ENCODE assay signal across 8 mouse cellular contexts in genomic region chr2:31950058-31950871, GRCm38 (mm10). TPM values are rescaled to one million over a fixed set of nuclear protein-coding genes. Genes with fewer than 3 reads are reported as not detected.
DNase-seq lines count a peak whose midpoint lies in the region; ATAC-seq lines count a peak whose summit lies in the region.

Aif1l (plus strand) TSS chr2:31950139.

- H3K4me1 ChIP-seq in embryonic facial prominence, embryonic 12.5 days: peaks cover 17% of the 10 kb centered on the region
- H3K4me1 ChIP-seq in heart, embryonic 15.5 days (replicated peaks): peaks cover 45% of the 10 kb centered on the region

- peak within 1 kb of the TSS; percentile 79 for H3K9ac ChIP-seq in embryonic facial prominence, embryonic 12.5 days
- H3K9ac ChIP-seq in heart, embryonic 15.5 days: peak within 1 kb of the TSS; percentile 63

- peak within 1 kb of the TSS; percentile 84 for H3K4me2 ChIP-seq in embryonic facial prominence, embryonic 12.5 days (replicated peaks)
- H3K4me2 ChIP-seq in heart, embryonic 15.5 days: peak within 1 kb of the TSS; percentile 93

- peak within 1 kb of the TSS; percentile 79 for H3K4me3 ChIP-seq in embryonic facial prominence, embryonic 12.5 days
- peak within 1 kb of the TSS; percentile 68 for H3K4me3 ChIP-seq in heart, embryonic 15.5 days

- peaks cover 7% of the 10 kb centered on the region; the same call in 1 of the 2 replicates for H3K36me3 ChIP-seq in embryonic facial prominence, embryonic 12.5 days
- no peaks in the 10 kb centered on the region for H3K36me3 ChIP-seq in heart, embryonic 15.5 days

- peak; percentile 47 for ATAC-seq in embryonic facial prominence, embryonic 12.5 days (ENCODE audit: insufficient number of reproducible peaks, insufficient read depth, low FRiP score, low TSS enrichment)
- ATAC-seq in heart, embryonic 15.5 days (replicated peaks; ENCODE audit: insufficient number of reproducible peaks, insufficient read depth, low FRiP score, low read depth): no peak; the same call in 1 of the 2 replicates
- ATAC-seq in frontal cortex, adult (ENCODE audit: low TSS enrichment): no peak

- no peaks in the 10 kb centered on the region for H3K9me3 ChIP-seq in embryonic facial prominence, embryonic 12.5 days
- H3K9me3 ChIP-seq in heart, embryonic 15.5 days (replicated peaks): no peaks in the 10 kb centered on the region

- 0 out of 2 replicates have a peak, but pooled peaks cover 5% of the 10 kb centered on the region for H3K27me3 ChIP-seq in embryonic facial prominence, embryonic 12.5 days
- H3K27me3 ChIP-seq in heart, embryonic 15.5 days: 0 out of 2 replicates have a peak, but pooled peaks cover 5% of the 10 kb centered on the region

- WGBS in embryonic facial prominence, embryonic 12.5 days: under 1% methylated on average over 65 of the region's 66 CpGs
- WGBS in heart, embryonic 15.5 days: under 1% methylated on average over 64 of the region's 66 CpGs

- no peak within 1 kb of the TSS for H3K27ac ChIP-seq in embryonic facial prominence, embryonic 12.5 days
- peak within 1 kb of the TSS; percentile 38; the same call in 1 of the 2 replicates for H3K27ac ChIP-seq in heart, embryonic 15.5 days

- DNase-seq in 3134 (ENCODE audit: extremely low read depth, insufficient read length, low spot score): peak; percentile 64
- DNase-seq in Muller cell, postnatal 12 days (ENCODE audit: inconsistent ontology term): peak; percentile 91
- DNase-seq in kidney, postnatal 14 days: peak; percentile 87
- DNase-seq in lung, postnatal 25 days (ENCODE audit: low spot score): peak; percentile 45
- DNase-seq in ovary, postnatal 36 days (ENCODE audit: low spot score): peak; percentile 81

RNA-seq across cellular contexts. Expression of gene Aif1l, which starts in this region (rescaled TPM):
- polyA plus RNA-seq in embryonic facial prominence, embryonic 12.5 days (2016; fragmentation: Nextera tagmentation; extraction: Ambion mirVana): 56.5 and 61.0 TPM in 2 replicates
- 45.9 and 46.7 TPM in 2 replicates for polyA plus RNA-seq in heart, embryonic 15.5 days (2015; fragmentation: Nextera tagmentation; extraction: Ambion mirVana)
